Mouse (Mus musculus) kidney, postnatal 14 days (tissue): ENCODE measurements around the gene B230307C23Rik.
"Not testable (repeated sequence)": the region's sequence is repeated elsewhere in the genome, so short reads cannot be mapped to it uniquely, and the experiment has no call there.

Experiments
- DNase-seq: peaks from one replicate; pipeline ENCODE4 v3.0.0; 2022; ENCODE audit warnings: mixed read lengths

B230307C23Rik gene

GRCm38 (mm10) chr16:98022657-98023345 is 25.7 kb downstream of the B230307C23Rik start:
- DNase-seq, result no peak

DNA sequence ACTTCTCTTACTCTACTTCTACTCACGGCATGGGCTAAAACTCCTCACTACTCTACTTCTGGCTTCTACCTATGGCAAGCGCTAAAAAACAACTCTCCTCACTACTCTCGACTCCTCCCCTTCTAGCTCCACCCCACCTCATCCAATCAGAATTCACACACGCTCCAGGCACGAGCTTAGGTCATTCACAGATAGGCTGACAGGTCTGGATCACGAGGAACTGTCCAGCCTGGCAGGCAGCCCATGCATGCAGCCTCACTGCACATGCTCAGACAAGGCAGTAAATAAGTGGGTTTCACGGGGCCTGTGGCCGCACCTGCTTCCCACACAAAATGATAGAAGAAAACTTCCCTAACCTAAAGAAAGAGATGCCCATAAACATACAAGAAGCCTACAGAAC is 29.1 kb downstream of the B230307C23Rik start:
- DNase-seq, result not testable (repeated sequence)

DNA sequence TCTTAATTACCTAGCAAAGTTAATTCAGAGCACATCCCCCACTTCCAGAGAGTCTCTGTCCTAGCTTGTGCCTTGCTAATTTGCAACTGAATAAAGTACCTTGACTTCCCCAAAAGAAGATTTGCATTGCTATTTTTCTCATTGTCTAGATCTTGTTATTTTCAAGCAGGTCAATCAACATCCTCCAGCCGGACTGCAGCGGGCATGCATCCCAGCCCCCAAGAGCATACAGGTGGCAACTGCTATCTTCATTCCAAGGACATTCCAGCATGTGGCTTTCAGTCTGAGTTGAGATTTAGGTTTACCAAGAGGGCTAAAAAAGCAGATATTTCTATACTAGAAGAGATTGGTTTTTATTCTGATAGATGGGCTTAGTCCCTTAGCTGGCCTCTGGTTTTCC is 37.9 kb downstream of the B230307C23Rik start:
- DNase-seq, result not testable (repeated sequence)

DNA sequence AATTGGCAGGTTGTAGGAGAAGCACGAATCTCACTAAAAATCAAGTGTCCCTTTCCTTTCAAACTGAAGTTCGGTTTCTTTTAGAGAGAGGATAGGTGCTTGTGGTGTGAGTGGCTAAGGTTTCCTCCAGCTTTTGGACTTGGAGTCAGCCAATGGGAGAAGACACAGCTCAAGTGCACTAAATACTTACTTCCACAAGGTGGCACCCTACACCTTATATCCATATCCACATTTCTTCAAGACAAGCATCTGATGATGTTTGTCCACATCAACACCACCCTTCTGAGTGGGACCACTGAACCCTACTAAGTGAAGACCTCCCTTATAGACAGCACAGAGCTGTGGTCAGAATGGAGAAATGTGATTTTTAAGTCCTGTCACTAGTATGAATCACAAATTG is 44.6 kb downstream of the B230307C23Rik start:
- DNase-seq, result peak; percentile 6

DNA sequence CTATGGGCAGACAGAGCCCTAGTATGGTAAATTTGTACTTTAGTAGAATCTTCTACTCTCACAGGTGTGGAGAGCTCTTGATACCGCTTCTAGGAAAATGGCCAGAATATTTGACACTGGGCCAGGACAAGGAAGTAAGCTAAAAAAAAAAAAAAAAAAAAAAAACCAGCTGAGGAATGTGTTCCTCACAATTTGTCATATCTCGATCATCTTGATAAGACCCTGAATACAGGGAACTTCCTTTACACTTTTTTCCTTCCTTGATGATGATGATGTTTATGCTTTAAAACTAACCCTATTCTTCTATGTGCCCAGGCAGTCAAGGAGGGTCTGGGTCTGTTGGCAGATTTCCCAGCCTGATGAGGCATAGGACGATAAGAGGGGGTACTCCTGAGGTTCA is 82.3 kb downstream of the B230307C23Rik start:
- not testable (repeated sequence) for DNase-seq

- not testable (repeated sequence) for DNase-seq
Measured at GRCm38 (mm10) chr16:98081140-98081539, 84.0 kb downstream of the B230307C23Rik start.
